Mouse (Mus musculus) neural tube, embryonic 14.5 days (tissue): Measurements from ENCODE around the gene Tnip1. TPM values are rescaled to one million over a fixed set of nuclear protein-coding genes. Genes with fewer than 3 reads are reported as not detected.

Experiments
- ATAC-seq: fragments of 200-750 bp; cut with Nextera tagmentation; 2 replicates; pipeline ENCODE4 v1.8.0; 2017; ENCODE audit warnings: low read depth, mild to moderate bottlenecking, moderate TSS enrichment, moderate library complexity
- H3K27ac ChIP-seq: fragments of 300-500 bp; sonication (generic); 2 replicates; pipeline ENCODE4 v1.5.1; 2014; ENCODE audit warnings: low read depth, mild to moderate bottlenecking, control low read depth, low read length, moderate library complexity, mixed read lengths
- H3K27me3 ChIP-seq: fragments of 300-500 bp; sonication (generic); 2 replicates; pipeline ENCODE4 v1.6.1; 2014; ENCODE audit warnings: low read length; ENCODE audit not compliant: control insufficient read depth, insufficient read depth
- H3K36me3 ChIP-seq: fragments of 300-500 bp; sonication (generic); 2 replicates; pipeline ENCODE4 v1.6.1; 2014; ENCODE audit warnings: low read length, mixed read lengths; ENCODE audit not compliant: control insufficient read depth, insufficient read depth
- H3K4me1 ChIP-seq: fragments of 300-500 bp; sonication (generic); 2 replicates; pipeline ENCODE4 v1.6.1; 2014; ENCODE audit warnings: low read length; ENCODE audit not compliant: control insufficient read depth, insufficient read depth
- H3K4me2 ChIP-seq: fragments of 300-500 bp; sonication (generic); 2 replicates; pipeline ENCODE4 v1.6.1; 2014; ENCODE audit warnings: mild to moderate bottlenecking, low read depth, low read length, control low read depth
- H3K4me3 ChIP-seq: fragments of 300-500 bp; sonication (generic); 2 replicates; pipeline ENCODE4 v1.5.1; 2014; ENCODE audit warnings: low read depth, low read length, control low read depth, mixed read lengths
- H3K9ac ChIP-seq: fragments of 300-500 bp; sonication (generic); replicated peaks from 2 replicates; pipeline ENCODE4 v1.6.1; 2014; ENCODE audit warnings: low read depth, mild to moderate bottlenecking, control low read depth, low read length, mixed read lengths
- H3K9me3 ChIP-seq: fragments of 300-500 bp; sonication (generic); 2 replicates; pipeline ENCODE4 v1.6.1; 2016; ENCODE audit warnings: low read length; ENCODE audit not compliant: control insufficient read depth
- WGBS: fragments of 180-500 bp; shearing (Covaris S2); extraction: QIAGEN DNeasy Blood & Tissue Kit; methylation state at CpG from one replicate; pipeline ENCODE4 v1.1.7; 2014; 5-methylcytosine and 5-hydroxymethylcytosine counted together
- polyA plus RNA-seq: library from polyadenylated mRNA; unstranded; fragments of >200 nt; fragmentation: Nextera tagmentation; extraction: Ambion mirVana; gene quantifications from 2 replicates; pipeline ENCODE4 v1.2.1, GENCODE M21; 2014

Gene Tnip1
- polyA plus RNA-seq, 1 experiment from 2014 or later = 16.1 TPM

DNA sequence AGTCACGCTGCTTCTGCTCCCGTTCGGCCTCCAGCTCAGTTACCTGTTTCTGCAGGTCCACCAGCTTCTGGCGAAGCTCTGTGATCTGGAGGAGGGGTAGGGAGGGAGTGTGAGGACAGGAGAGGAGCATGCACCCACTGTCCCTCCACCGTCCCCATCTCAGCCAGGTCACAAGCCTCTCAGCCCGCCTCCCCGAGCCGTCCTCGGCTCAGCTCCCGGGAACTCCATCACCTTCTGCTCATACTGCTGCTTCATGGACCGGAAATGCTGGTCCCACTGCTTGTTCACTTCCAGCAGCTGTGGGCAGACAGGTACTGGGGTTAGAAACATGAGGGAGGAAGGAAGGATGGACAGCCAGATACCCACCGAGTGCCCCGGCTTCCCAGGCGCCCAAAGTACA lies 38.6 kb downstream of the Tnip1 start:
- no peaks in the 10 kb centered on the region for H3K27me3 ChIP-seq
- 95% methylated on average over 14 of the region's 14 CpGs for WGBS

DNA sequence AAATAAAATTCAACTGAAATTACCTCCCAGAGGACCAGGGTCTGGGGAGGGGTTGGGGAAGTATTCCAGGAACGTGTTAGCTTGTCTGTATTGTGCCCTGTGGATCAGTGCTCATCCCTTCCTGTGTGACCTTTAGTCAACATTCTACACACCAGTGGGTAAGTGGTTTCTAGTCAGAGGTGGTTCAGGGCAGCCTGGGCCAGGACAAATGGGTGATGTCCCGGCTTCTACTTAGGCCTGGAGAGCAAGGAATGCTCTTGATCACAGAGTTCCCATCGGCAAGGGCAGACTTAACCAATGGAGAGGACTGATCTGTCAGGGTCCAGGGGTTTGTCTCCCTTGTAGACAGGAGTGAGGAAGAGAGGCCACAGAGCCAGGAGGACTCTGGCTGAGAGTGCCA lies 40.2 kb downstream of the Tnip1 start:
- Histone ChIP-seq H3K36me3 (peaks cover 28% of the 10 kb centered on the region), H3K9me3 (no peaks in the 10 kb centered on the region), H3K9ac (no peak overlapping the region), H3K4me2 (no peak overlapping the region), H3K27ac (no peak overlapping the region), H3K27me3 (no peaks in the 10 kb centered on the region), H3K4me1 (no peaks in the 10 kb centered on the region), H3K4me3 (no peak overlapping the region)
- 92% methylated on average over 3 of the region's 3 CpGs for WGBS
- no peak for ATAC-seq

More for the DNA sequence above, 38.6 kb downstream of the Tnip1 start:
- Histone ChIP-seq H3K4me3 (no peak overlapping the region), H3K9me3 (no peaks in the 10 kb centered on the region), H3K4me2 (no peak overlapping the region), H3K9ac (no peak overlapping the region), H3K27ac (no peak overlapping the region), H3K4me1 (no peaks in the 10 kb centered on the region), H3K36me3 (peaks cover 17% of the 10 kb centered on the region)
- ATAC-seq = no peak

GRCm38 (mm10) chr11:54921798-54922197 lies 40.9 kb downstream of the Tnip1 start:
- H3K4me3 ChIP-seq = no peak overlapping the region
- 41% methylated on average over 7 of the region's 7 CpGs for WGBS
- H3K27me3 ChIP-seq = no peaks in the 10 kb centered on the region
- H3K36me3 ChIP-seq = peaks cover 31% of the 10 kb centered on the region
- no peak overlapping the region for H3K27ac ChIP-seq
- no peaks in the 10 kb centered on the region for H3K9me3 ChIP-seq
- no peak for ATAC-seq
- no peak overlapping the region for H3K4me2 ChIP-seq
- no peak overlapping the region for H3K9ac ChIP-seq
- no peaks in the 10 kb centered on the region for H3K4me1 ChIP-seq

DNA sequence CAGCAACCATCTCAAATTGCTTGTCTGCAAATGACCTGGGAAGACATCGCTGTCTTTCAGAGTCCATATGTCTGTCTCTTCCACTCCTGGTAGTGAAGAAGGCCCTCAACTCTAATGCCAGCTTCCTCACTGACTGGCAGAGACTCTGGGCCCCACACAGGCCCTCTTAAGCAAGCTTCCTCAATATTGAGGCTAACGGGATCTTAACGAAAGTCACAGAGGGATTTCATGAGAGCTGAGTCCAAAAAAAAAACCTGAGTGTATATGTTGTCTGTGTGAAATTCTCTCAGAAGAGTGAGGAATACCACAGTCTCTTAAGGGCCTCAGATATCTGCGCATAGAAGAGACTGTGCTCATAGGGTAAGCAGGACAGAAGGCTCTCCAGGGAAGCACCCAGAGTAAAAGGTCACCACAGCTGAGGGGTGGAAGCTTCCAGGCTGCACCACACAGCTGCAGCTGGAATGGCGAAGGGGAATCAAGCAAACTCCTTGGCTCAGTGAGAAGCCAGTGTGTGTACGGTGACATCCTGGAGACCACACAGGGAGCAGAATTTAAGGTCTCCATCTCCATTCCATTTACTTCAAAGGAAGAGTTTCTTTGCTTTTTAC lies 41.6 kb downstream of the Tnip1 start:
- Histone ChIP-seq H3K4me2 (no peak overlapping the region), H3K9ac (no peak overlapping the region), H3K36me3 (peaks cover 34% of the 10 kb centered on the region), H3K4me1 (no peaks in the 10 kb centered on the region), H3K9me3 (no peaks in the 10 kb centered on the region), H3K27ac (no peak overlapping the region), H3K27me3 (no peaks in the 10 kb centered on the region), H3K4me3 (no peak overlapping the region)
- whole genome bisulfite sequencing = 88% methylated on average over 6 of the region's 6 CpGs
- ATAC-seq = no peak

DNA sequence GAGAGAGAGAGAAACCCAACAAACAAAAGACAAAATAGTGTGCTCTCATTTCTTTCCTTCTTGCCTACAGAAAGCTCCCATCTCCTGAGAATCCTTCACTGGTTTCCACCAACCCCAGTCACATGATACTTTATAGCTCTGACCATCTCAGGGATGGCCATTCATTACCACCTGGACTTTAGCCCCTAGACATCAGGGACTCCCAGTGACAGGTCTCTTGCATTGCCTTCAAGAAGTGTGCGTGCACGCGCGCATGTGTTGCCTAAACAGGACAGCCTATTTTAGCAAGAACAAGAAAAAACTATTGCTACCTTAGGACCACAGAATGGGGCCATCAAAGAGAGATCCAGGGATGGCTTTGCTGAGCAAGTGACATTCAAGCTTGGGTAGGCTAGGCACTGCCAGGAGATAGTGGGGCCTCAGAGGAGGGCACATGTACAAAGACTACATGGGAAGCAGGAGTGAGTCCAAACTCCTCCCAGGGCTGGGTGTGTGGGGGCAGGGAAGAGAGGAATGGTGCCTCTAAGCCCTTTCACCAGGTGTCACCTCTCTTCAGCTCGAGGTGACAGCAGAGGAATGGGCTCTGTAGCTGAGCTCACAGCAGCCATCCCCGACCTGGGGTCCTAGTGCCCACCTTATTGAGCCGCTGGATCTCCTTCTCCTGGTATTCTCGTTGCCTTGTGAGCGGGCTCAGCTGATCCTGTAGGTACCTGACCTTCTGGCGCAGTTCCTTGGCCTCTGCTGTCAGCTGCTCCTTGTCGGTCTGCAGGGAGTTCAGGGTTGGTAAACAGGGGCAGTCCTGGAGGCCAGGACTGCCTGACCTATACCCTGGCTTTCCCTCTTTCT lies 42.4 kb downstream of the Tnip1 start:
- H3K4me1 ChIP-seq = no peaks in the 10 kb centered on the region
- no peaks in the 10 kb centered on the region for H3K9me3 ChIP-seq
- 86% methylated on average over 11 of the region's 11 CpGs for WGBS
- H3K27ac ChIP-seq = no peak overlapping the region
- H3K4me3 ChIP-seq = no peak overlapping the region
- no peak overlapping the region for H3K9ac ChIP-seq
- ATAC-seq = no peak
- no peak overlapping the region for H3K4me2 ChIP-seq
- H3K36me3 ChIP-seq = peaks cover 34% of the 10 kb centered on the region
- H3K27me3 ChIP-seq = no peaks in the 10 kb centered on the region

DNA sequence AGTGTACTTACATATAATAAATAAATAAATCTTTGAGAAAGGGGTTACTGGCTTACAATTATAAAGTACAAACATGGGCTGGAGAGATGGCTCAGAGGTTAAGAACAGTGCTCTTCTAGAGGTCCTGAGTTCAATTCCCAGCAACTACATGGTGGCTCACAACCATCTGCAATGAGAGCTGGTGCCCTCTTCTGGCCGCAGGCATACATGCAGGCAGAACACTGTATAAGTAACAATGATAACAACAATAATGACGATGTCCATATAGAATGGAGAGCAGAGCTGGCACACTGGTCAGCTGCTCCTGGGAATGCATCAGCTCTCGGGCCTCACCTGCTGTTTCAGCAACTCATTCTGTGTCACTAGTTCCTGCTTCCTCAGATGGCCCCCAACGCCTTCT lies 44.4 kb downstream of the Tnip1 start:
- 87% methylated on average over 4 of the region's 4 CpGs for WGBS
- no peak for ATAC-seq
- Histone ChIP-seq H3K27me3 (no peaks in the 10 kb centered on the region), H3K9me3 (no peaks in the 10 kb centered on the region), H3K4me2 (no peak overlapping the region), H3K4me1 (no peaks in the 10 kb centered on the region), H3K4me3 (no peak overlapping the region), H3K27ac (no peak overlapping the region), H3K36me3 (peaks cover 34% of the 10 kb centered on the region), H3K9ac (no peak overlapping the region)

GRCm38 (mm10) chr11:54917461-54917860 lies 45.3 kb downstream of the Tnip1 start:
- Histone ChIP-seq H3K4me1 (no peaks in the 10 kb centered on the region), H3K27ac (no peak overlapping the region), H3K9ac (no peak overlapping the region), H3K36me3 (peaks cover 34% of the 10 kb centered on the region), H3K9me3 (no peaks in the 10 kb centered on the region), H3K27me3 (no peaks in the 10 kb centered on the region), H3K4me2 (no peak overlapping the region), H3K4me3 (no peak overlapping the region)
- no peak for ATAC-seq
- WGBS = 97% methylated on average over 7 of the region's 7 CpGs

DNA sequence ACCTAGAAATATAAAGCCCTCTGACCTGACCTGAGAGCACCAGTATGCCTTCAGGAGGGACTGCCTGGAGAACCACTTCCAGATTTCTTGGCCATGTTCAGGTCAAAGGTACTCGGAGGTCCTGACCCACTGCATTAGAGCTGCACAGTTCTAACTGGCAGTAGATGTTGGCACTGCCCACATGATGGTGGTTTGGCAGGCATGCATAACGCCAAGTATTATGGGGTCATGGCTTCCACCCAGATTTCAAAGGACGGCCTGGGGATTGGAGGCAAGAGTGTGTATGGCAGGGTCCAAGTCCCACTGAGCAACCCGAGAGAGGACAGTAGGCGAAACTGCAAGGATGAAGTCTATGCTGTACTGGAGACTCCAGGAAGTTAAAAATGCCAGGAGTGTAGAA lies 48.9 kb downstream of the Tnip1 start:
- WGBS = 95% methylated on average over 5 of the region's 5 CpGs
- no peak overlapping the region for H3K27ac ChIP-seq
- H3K9ac ChIP-seq = no peak overlapping the region
- H3K4me3 ChIP-seq = no peak overlapping the region
- ATAC-seq = no peak
- no peaks in the 10 kb centered on the region for H3K9me3 ChIP-seq
- no peak overlapping the region for H3K4me2 ChIP-seq
- H3K4me1 ChIP-seq = no peaks in the 10 kb centered on the region
- H3K36me3 ChIP-seq = peaks cover 37% of the 10 kb centered on the region
- H3K27me3 ChIP-seq = no peaks in the 10 kb centered on the region

DNA sequence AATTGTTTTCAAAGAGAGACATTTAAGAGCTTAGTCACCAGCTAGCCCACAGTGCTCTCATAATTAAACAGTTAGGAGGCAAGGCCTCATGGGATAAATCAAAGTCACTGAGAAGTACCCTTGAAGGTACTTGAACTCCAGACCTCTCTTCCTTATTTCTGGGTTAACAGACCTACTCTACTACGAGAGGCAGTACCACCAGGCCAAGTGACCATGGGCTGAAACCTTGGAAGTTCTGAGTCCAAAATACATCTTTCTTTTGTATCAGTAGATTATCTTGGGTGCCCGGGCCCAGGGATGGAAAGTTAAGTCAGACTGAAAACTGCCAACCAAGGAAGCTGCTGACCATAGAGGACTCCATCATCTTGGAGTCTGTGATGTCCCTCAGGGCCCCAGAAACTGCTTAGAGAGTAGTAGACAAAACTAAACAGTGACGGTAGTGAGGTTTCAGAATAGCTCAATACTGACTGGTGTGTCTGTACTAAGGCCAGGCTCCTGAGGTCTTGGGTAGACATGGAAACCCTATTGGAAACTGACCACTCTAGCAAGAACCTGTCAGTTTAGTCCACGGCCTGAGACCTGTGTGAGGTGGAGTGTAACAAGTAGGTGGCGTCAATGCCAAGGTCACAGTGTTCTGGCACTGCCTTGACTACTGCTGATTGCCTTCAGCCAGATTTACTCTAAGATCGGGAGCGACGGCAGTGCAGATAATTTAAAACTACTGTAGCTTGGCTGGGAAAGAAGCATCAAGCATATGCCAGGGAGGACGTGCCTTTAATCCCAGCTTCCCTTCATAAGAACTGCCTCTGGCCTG lies 50.0 kb downstream of the Tnip1 start:
- 92% methylated on average over 9 of the region's 9 CpGs for WGBS
- H3K36me3 ChIP-seq = peaks cover 27% of the 10 kb centered on the region

More for the DNA sequence above, 50.0 kb downstream of the Tnip1 start:
- no peaks in the 10 kb centered on the region for H3K27me3 ChIP-seq
- H3K27ac ChIP-seq = no peak overlapping the region
- no peak overlapping the region for H3K4me3 ChIP-seq
- H3K9ac ChIP-seq = no peak overlapping the region
- no peak for ATAC-seq
- H3K4me1 ChIP-seq = no peaks in the 10 kb centered on the region
- no peaks in the 10 kb centered on the region for H3K9me3 ChIP-seq
- H3K4me2 ChIP-seq = no peak overlapping the region
